Mouse (Mus musculus) ES-CJ7 (cell line): Measurements from ENCODE around the gene Aimp2.

Experiments used
- DNase-seq: peaks from one replicate; pipeline ENCODE4 v3.0.0; 2011; ENCODE audit warnings: low read depth, low spot score

Gene Aimp2

GRCm38 (mm10) chr5:143902111-143902510 lies 7.5 kb downstream of the Aimp2 start:
- DNase-seq = no peak

GRCm38 (mm10) chr5:143897635-143898330 lies 11.9 kb downstream of the Aimp2 start, which contains the start of gene Ankrd61:
Ankrd61 (minus strand) TSS chr5:143897685.
- DNase-seq = peak; percentile 19

- DNase-seq = no peak
Measured at GRCm38 (mm10) chr5:143893396-143893795, 16.3 kb downstream of the Aimp2 start.

GRCm38 (mm10) chr5:143892255-143892886 lies 17.3 kb downstream of the Aimp2 start:
- peak; percentile 43 for DNase-seq

DNA sequence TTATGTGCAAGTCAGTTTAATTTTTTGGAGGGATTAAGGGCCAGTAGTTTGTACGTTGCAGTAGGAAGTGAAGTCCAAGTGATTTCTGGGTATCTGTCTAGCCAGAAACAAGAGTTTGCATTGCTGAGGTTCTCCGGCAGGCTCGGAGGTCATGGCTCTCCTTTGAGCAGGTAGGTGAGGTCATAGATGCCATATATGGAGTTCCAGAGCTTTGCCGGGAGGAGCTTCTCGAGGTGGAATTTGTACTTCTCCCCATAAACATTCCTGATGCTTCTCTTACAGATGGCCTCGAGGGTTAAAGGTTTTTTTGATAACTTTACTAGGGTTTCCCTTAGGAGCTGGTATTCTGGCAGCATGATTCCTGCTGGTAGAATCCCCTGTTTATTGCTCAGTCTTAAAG lies 18.9 kb downstream of the Aimp2 start:
- DNase-seq = no peak

- no peak for DNase-seq
Measured at GRCm38 (mm10) chr5:143885274-143885673, 24.4 kb downstream of the Aimp2 start.

GRCm38 (mm10) chr5:143874571-143874970 lies 35.1 kb downstream of the Aimp2 start:
- DNase-seq = peak; percentile 34

- DNase-seq = no peak
Measured at GRCm38 (mm10) chr5:143871547-143872169, 38.0 kb downstream of the Aimp2 start.
